Mouse (Mus musculus) right cerebral cortex, adult 18-20 months (tissue): ENCODE measurements around the gene Tmem213.
A peak's percentile ranks its signal among the peaks of the same experiment; 100 is the strongest.

Experiments
- DNase-seq: peaks from one replicate; pipeline ENCODE4 v3.0.0; 2022; ENCODE audit warnings: mixed read lengths

Gene Tmem213

DNA sequence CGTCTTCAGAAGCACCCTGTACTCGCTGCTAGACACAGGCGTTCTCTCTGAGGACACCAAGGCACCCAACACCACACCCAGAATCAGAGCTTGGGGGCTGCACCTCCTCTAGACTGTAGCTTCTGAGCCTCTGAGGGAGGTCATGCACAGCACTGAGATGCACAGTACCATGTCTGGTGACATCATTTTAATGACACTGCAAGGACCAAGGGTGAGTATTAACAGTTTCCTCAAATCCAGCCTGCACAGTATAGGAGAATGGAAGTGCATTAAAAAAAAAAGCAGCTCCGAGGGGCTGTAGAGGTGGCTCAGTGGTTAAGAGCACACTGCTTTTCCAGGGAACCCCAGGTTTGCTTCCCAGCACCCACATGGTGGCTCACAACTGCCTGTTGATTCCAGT, 50.5 kb downstream of the Tmem213 start:
- DNase-seq = no peak

DNA sequence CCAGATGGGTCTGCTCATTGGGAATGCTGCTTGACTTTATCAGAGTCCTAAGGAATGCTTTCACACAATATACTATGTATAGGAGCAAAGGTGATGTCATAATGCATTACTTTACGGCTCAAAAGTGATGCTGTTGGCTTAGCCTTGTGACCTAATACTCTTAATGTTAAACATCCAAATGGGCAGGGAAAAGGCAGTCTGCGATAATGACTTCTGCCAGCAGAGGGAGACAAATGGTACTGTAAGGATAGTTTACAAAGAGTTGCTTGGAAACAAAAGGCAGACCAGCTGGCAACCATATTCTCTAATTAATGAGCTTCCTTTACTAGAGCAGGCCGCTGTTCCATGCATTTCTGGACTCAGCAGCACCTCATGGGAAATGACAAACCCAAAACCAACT, 51.0 kb downstream of the Tmem213 start:
- DNase-seq = peak; percentile 72

DNA sequence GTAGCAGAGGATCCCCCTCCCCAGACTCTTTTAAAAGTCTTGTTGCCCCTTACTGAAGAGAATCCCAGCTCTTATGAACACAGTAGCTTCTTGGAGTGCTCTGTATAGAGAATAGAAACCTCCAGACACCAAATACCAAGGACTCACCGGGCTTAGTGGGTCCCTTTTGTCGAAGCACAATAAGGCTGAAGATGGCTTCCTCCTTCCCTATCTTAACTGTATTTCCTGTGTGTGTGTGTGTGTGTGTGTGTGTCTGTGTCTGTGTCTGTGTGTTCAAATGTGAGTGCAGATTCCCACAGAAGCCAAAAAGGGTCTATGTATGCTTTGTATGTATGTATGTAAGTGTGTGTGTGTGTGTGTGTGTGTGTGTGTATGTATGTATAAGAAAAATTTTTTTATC, 51.5 kb downstream of the Tmem213 start:
- no peak for DNase-seq

DNA sequence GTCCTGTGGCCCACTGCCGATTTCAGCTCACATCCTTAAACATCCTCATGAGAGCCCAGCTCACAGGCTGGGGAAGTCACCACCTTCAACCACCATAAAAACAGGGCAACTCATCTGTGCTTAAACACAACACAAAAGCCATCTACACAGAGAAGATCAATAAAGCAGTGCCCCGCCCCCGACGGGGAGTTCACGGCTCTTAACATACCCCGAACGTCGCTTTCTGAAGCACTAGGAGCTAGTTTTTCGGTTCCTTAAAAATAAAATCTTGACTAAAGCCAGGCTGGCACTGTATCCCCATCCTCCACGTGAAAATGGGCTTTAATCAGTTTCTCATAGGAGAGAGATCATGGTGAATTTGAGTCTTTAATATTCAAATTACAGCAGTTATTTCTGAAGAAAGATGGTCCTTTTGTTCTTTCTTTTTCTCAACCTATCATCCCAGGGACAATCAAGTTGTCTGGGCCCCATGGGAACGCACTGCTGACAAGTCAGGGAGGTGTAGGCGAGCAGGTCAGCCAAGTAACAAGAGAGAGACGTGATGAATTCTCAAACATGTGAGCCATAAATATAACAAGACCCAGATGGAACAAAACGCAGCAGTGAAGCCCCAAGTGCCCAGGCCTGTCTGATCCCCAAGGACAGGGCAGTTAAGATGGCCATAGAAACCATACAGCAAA, 53.9 kb downstream of the Tmem213 start:
- DNase-seq = no peak

- DNase-seq = no peak
Observed at GRCm38 (mm10) chr6:38164705-38165104, 55.6 kb downstream of the Tmem213 start.

DNA sequence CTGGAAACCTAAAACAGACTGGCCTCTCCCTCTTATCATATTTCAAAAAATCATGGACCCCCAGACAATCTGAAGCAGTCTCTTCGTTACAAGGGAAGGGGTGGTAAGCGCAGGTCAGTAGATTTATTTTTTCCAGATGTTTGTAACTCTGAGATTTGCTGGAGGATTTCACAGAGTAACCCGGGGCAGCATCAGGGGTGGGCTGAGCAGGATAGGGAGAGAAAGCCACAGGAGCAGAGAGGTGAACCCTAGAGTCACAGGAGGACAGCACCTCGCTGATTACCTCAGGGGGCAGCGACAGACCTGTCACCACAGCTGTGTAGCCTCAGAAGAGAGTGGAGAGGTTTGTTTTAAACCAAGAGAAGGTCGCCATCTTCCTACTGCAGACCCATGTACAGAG, 56.3 kb downstream of the Tmem213 start:
- no peak for DNase-seq
